Mouse (Mus musculus) megakaryocyte, embryonic 14.5 days (primary cell): ENCODE results near the gene Nipbl.

Experiments
- FLI1 ChIP-seq: IDR thresholded peaks from 2 replicates; pipeline ENCODE4 v1.6.1; 2012; ENCODE audit warnings: low read length, inconsistent platforms, mixed read lengths
- GATA1 ChIP-seq: IDR thresholded peaks from 3 replicates; pipeline ENCODE4 v1.6.1; 2012; ENCODE audit warnings: mixed read lengths, low read length, inconsistent platforms, borderline replicate concordance

DNA sequence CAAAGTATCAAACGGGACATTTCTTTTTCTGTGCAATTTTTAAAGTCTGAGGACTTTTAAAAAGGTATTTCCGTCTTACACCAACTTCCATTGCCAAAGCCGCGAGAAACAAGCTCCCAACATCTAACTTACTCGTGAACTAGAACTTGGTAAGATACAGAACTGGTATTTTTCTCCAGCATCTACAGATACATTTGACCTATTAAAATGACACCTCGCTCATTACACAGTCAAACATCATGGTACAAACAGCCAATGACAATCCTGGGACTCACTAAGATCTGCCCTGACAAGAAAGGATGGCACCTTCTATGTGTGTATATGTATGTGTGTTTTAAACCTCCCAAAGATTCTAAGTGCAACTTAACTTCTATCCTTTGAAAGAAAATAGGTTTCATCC lies 1.5 kb downstream of the Nipbl start:
- TF ChIP-seq GATA1 (no peak), FLI1 (no peak)
